Mouse (Mus musculus) forebrain, embryonic 13.5 days (tissue): ENCODE results near the gene Surf1. TPM values are rescaled to one million over a fixed set of nuclear protein-coding genes. Genes with fewer than 3 reads are reported as not detected.

ENCODE experiments used
- ATAC-seq: fragments of 200-750 bp; cut with Nextera tagmentation; 2 replicates; pipeline ENCODE4 v1.8.0; 2017
- H3K27ac ChIP-seq: fragments of 300-500 bp; sonication (generic); 2 replicates; pipeline ENCODE4 v1.5.1; 2015; ENCODE audit warnings: inconsistent platforms, mild to moderate bottlenecking, moderate library complexity
- H3K27me3 ChIP-seq: fragments of 300-500 bp; sonication (generic); 2 replicates; pipeline ENCODE4 v1.6.1; 2015; ENCODE audit warnings: mild to moderate bottlenecking, inconsistent platforms
- H3K36me3 ChIP-seq: fragments of 300-500 bp; sonication (generic); 2 replicates; pipeline ENCODE4 v1.6.1; 2015; ENCODE audit warnings: mild to moderate bottlenecking, inconsistent platforms; ENCODE audit not compliant: poor library complexity, severe bottlenecking
- H3K4me1 ChIP-seq: fragments of 300-500 bp; sonication (generic); 2 replicates; pipeline ENCODE4 v1.6.1; 2015; ENCODE audit warnings: inconsistent platforms
- H3K4me2 ChIP-seq: fragments of 300-500 bp; sonication (generic); 2 replicates; pipeline ENCODE4 v1.6.1; 2015; ENCODE audit warnings: inconsistent platforms, mild to moderate bottlenecking, moderate library complexity
- H3K4me3 ChIP-seq: fragments of 300-500 bp; sonication (generic); 2 replicates; pipeline ENCODE4 v1.5.1; 2015; ENCODE audit warnings: mild to moderate bottlenecking, inconsistent platforms
- H3K9ac ChIP-seq: fragments of 300-500 bp; sonication (generic); 2 replicates; pipeline ENCODE4 v1.6.1; 2015; ENCODE audit warnings: mild to moderate bottlenecking, inconsistent platforms
- H3K9me3 ChIP-seq: fragments of 300-500 bp; sonication (generic); replicated peaks from 2 replicates; pipeline ENCODE4 v1.6.1; 2016; ENCODE audit warnings: inconsistent platforms
- WGBS: fragments of 180-500 bp; shearing (Covaris S2); methylation state at CpG from one replicate; pipeline ENCODE4 v1.1.7; 2015; 5-methylcytosine and 5-hydroxymethylcytosine counted together
- polyA plus RNA-seq: library from polyadenylated mRNA; unstranded; fragments of >200 nt; fragmentation: Nextera tagmentation; extraction: Ambion mirVana; gene quantifications from 2 replicates; pipeline ENCODE4 v1.2.1, GENCODE M21; 2015

Gene Surf1
- polyA plus RNA-seq, 1 experiment from 2014 or later, result 61.0 TPM

DNA sequence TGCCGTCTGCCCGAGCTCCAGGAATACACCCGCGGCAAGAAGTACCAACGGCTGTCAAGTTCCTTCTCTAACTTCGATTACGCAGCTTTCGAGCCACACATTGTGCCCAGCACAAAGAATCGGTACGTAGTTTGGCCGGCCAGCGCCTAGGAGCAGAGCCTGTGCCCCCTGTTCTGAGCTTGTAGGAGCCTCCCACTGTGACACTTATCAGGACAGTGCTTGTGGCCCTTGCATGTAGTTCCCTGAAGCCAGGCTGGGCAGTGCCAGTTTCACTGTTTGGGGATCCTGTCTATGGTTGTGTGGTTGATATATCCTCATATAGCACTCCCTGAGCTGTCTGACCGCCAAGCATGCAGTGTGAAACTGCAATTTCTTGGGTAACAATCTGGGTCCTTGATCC is 408 bp upstream of the Surf1 start:
- peak overlapping the region; percentile 96 for H3K4me2 ChIP-seq
- ATAC-seq, result peak; percentile 11; the same call in 1 of the 2 replicates
- peak overlapping the region; percentile 73 for H3K4me3 ChIP-seq
- no peaks in the 10 kb centered on the region for H3K9me3 ChIP-seq
- no peaks in the 10 kb centered on the region for H3K27me3 ChIP-seq
- H3K36me3 ChIP-seq, result peaks cover 75% of the 10 kb centered on the region
- WGBS, result 3% methylated on average over 13 of the region's 13 CpGs
- peak overlapping the region; percentile 84 for H3K9ac ChIP-seq
- H3K4me1 ChIP-seq, result peaks cover 47% of the 10 kb centered on the region
- H3K27ac ChIP-seq, result peak overlapping the region; percentile 70

DNA sequence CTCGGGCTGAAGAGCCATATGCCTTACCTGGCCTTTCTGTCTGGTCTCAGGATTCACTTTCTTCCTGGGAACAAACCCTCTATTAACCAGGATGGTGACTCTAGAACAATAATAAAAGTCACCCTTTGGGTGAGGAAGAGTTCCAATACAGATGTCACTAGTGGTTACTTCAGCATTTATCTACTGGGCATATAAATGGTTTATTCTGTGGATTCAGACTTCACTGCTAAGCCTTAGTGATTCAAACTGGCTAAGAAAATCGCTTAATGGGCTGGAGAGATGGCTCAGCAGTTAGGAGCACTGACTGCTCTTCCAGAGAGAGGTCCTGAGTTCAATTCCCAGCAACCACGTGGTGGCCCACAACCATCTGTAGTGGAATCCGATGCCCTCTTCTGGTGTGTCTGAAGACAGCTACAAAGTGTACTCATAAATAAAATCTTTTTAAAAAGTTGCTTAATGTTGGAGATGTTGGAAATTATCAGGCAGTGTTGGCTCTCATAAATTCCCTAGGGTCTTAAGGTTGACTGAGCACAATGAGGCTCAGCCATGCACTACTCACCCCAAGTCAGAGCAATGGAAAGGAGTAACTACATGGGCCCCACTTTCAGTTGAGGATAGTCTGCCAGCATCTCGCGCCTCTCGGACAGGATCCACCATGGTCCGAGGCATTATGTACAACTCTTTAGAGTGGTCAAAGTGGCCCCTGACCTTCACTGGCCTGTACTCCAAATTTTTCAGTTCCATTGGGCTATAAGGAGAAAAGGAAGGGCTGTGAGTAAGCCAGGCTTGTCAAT is 2.0 kb downstream of the Surf1 start:
- 62% methylated on average over 8 of the region's 8 CpGs for WGBS
- Histone ChIP-seq H3K27me3 (no peaks in the 10 kb centered on the region), H3K9ac (0 out of 2 replicates have a peak overlapping the region, but pooled peaks have one; percentile 84), H3K27ac (no peak overlapping the region), H3K4me2 (peak overlapping the region; percentile 17; the same call in 1 of the 2 replicates), H3K4me3 (no peak overlapping the region), H3K4me1 (peaks cover 57% of the 10 kb centered on the region), H3K9me3 (no peaks in the 10 kb centered on the region), H3K36me3 (peaks cover 55% of the 10 kb centered on the region)
- ATAC-seq, result no peak

DNA sequence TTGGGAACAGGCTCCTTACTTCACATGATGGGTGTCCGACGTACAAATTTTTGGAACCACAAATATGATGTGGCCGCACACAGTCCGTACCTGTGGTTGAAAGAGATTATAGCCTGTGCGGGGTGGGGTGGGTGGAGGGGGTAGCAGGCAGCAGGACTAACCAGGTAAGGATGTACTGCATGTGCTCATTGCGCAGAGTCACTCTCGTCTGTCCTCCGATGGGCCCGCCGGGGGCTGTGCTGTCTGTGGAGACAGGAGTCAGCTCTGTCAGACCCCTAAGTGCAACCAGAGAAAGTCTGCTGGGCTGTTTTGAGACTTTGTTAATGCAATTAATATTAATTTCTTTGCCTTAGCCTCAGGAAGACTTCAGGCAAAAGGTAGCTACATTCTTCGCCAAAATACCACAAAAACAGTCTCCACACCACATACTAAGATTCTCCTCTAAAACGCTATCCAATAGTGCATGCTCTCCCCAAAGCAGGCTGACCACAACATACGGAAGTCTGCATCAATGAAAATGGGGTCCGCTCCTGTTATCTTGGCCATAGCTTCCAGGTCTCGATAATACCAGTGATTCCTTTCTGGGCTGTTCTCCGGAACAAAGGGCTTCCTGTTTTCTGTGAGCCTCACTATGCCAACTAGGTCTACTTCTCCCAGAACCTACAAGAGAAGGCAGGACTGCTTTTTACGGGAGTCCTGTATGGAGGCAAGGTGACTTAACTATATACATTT is 2.7 kb downstream of the Surf1 start:
- peaks cover 65% of the 10 kb centered on the region for H3K4me1 ChIP-seq
- ATAC-seq, result no peak

DNA sequence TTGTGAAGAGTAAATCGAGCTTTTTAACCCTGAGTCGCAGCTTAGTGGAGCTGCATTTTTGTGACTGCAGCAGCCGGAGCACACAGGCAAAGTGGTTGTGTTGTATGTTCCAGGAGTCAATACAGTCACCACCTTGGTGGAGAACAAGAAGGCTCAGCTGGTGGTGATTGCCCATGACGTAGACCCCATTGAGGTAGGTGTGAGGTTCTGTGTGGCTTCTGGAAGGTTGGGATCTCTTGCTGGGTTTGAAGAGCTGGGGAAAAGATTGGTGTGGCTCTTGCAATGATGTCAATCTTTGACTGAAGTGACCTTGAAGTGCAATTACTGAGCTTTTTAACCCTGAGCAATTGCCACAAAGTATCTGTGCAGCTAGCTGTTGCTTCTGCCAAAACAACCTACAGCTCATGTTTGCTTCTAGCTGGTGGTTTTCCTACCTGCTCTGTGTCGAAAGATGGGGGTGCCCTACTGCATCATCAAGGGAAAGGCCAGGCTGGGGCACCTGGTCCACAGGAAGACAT is 4.0 kb downstream of the Surf1 start:
- H3K9ac ChIP-seq, result peak overlapping the region; percentile 98
- peak overlapping the region; percentile 100 for H3K4me2 ChIP-seq
- no peak overlapping the region for H3K27ac ChIP-seq
- H3K36me3 ChIP-seq, result peaks cover 49% of the 10 kb centered on the region
- H3K27me3 ChIP-seq, result no peaks in the 10 kb centered on the region
- no peaks in the 10 kb centered on the region for H3K9me3 ChIP-seq
- peak overlapping the region; percentile 90 for H3K4me3 ChIP-seq
- peaks cover 64% of the 10 kb centered on the region for H3K4me1 ChIP-seq
- 69% methylated on average over 5 of the region's 5 CpGs for WGBS
- ATAC-seq, result no peak

More for the DNA sequence above, 2.7 kb downstream of the Surf1 start:
- 84% methylated on average over 17 of the region's 17 CpGs for WGBS
- no peak overlapping the region for H3K4me3 ChIP-seq
- H3K4me2 ChIP-seq, result no peak overlapping the region
- H3K27ac ChIP-seq, result no peak overlapping the region
- no peaks in the 10 kb centered on the region for H3K27me3 ChIP-seq
- peaks cover 49% of the 10 kb centered on the region for H3K36me3 ChIP-seq
- no peak overlapping the region for H3K9ac ChIP-seq
- H3K9me3 ChIP-seq, result no peaks in the 10 kb centered on the region

DNA sequence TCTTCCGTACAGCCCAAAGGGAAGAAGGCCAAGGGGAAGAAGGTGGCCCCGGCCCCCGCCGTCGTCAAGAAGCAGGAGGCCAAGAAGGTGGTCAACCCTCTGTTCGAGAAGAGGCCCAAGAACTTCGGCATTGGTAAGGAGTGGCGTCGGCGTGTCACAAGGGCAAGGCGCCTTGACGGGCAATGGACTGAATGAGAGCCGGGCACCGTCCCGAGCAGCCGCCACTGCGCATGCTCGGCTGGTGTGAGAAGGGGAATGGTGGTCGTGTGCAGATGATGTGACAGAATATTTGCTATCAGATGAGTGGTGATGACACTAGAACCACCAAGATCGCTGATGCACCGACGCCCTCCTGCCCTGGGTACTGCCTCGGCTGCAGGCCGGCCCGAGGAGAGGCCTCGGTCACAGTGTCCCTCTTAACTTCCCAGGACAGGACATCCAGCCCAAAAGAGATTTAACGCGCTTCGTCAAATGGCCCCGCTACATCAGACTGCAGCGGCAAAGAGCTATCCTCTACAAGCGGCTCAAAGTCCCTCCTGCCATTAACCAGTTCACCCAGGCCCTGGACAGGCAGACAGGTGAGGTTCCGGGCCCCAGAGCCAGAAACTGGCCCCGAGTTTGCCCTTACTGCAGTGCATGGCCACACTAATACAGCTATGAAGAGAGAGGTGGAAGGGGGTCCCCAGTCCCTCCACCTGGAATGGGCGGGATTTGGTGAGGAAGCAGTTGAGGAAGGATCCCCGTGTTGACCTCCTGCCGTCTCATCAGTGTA is 5.2 kb downstream of the Surf1 start:
- under 1% methylated on average over 37 of the region's 37 CpGs for WGBS
- peak overlapping the region; percentile 95 for H3K27ac ChIP-seq
- peaks cover 55% of the 10 kb centered on the region for H3K4me1 ChIP-seq

DNA sequence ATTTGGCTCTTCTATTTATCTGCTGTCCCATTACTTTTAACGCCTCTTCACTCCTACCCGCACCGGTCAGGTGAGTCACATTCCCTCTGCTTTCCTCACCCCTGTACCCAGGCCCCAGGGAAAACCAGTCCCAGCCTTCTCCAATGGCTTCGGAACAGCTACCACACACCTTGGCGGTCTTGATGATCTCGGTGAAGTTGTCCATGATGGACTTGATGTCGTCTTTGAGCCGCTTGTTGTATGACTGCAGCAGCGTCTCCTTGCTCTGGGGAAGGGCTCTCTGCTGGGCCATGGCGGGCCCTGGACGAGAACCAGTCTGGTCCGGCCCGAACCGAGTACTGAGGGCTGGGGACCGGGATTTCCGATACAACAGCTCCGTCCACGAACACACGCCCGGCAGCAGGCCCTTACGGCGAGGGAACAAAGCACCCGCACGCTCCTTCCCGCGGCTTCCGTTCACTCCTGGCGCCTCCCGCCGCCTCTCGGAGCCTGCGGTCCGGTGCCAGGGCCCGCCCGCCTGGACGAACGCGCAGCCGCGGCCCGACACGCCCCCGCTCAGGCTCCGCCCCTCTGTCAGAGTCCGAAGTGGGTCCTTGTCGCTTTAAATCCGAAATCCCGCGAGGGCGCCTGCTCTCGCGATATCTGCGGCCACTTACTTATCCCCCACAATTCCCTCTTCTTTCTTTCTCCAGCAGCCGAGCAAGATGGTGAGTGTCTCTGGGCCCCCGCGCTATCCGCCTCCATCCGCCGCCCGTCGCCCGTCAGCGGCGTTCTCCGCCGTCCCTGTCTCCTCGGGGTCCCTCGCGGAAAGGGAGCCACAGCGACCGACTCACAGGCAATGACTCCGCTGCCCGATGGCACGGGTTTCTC is 6.0 kb downstream of the Surf1 start, which contains the start of the genes Med22 and Rpl7a:
Gene Med22 (minus strand): TSS at position 554 of the 870 bp plus-strand sequence.
Gene Rpl7a (plus strand): TSS at position 641 of the 870 bp plus-strand sequence.
- Histone ChIP-seq H3K9me3 (no peaks in the 10 kb centered on the region), H3K27ac (peak within 1 kb of the TSS; percentile 95), H3K27me3 (no peaks in the 10 kb centered on the region), H3K4me1 (peaks cover 49% of the 10 kb centered on the region), H3K9ac (peak within 1 kb of the TSS; percentile 98), H3K4me2 (peak within 1 kb of the TSS; percentile 100), H3K4me3 (peak within 1 kb of the TSS; percentile 90), H3K36me3 (peaks cover 68% of the 10 kb centered on the region)
- WGBS, result under 1% methylated on average over 71 of the region's 74 CpGs
- ATAC-seq, result peak; percentile 92

More for the DNA sequence above, 5.2 kb downstream of the Surf1 start:
- no peaks in the 10 kb centered on the region for H3K9me3 ChIP-seq
- H3K36me3 ChIP-seq, result peaks cover 60% of the 10 kb centered on the region
- ATAC-seq, result peak; percentile 57
- H3K4me3 ChIP-seq, result peak overlapping the region; percentile 90
- peak overlapping the region; percentile 100 for H3K4me2 ChIP-seq
- H3K27me3 ChIP-seq, result no peaks in the 10 kb centered on the region
- peak overlapping the region; percentile 98 for H3K9ac ChIP-seq

DNA sequence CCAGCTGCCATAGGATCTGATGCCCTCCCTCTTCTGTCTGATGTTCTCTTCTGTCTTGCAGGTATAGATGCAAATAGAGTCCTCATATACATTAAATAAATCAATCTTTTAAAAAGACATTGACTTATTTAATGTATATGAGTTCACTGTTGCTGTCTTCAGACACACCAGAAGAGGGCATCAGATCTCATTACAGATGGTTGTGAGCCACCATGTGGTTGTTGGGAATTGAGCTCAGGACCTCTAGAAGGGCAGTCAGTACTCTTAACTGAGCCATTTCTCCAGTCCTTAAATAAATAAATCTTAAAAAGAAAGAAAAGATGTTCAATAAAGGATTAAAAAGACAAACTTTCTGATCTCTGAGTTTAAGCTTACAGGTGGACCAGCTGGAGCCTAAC is 6.9 kb downstream of the Surf1 start:
- Histone ChIP-seq H3K4me1 (peaks cover 42% of the 10 kb centered on the region), H3K9me3 (no peaks in the 10 kb centered on the region), H3K4me2 (peak overlapping the region; percentile 86), H3K9ac (peak overlapping the region; percentile 90), H3K27ac (peak overlapping the region; percentile 95), H3K4me3 (peak overlapping the region; percentile 90), H3K36me3 (peaks cover 73% of the 10 kb centered on the region), H3K27me3 (no peaks in the 10 kb centered on the region)
- ATAC-seq, result no peak

DNA sequence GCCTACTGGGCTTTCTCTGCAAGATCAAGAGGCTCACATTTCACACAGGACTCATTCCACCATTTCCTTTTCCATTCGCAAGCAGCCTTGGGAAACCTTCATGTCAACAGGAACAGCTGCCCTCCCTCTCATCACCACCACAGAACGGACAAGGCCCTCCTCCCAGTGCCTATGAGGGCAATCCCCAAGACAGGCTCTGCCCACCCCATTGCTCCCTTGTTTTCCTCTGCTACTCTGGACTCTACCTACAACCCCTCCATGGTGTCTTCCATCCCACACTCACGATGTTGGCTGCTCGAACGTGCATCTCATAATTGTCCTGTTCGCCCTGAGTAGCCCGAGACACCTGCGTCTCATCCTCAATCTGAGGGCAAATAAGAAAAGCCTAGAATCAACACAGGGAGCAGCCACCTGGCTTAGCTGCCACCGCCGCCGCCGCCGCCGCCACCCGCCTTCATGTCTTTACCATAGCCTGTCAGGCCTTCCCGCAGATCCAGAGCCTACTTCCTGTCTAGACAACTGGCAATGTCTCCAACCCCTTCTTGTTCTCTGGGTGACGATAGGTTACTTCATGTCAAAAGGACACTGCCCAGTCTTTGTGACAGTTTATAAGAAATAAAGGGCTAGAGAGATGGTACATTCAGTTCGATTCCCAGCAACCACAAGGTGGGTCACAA is 7.5 kb downstream of the Surf1 start:
- H3K36me3 ChIP-seq, result peaks cover 70% of the 10 kb centered on the region
- WGBS, result 90% methylated on average over 18 of the region's 18 CpGs
- H3K9me3 ChIP-seq, result no peaks in the 10 kb centered on the region
- H3K27me3 ChIP-seq, result no peaks in the 10 kb centered on the region
- H3K27ac ChIP-seq, result no peak overlapping the region
- H3K4me2 ChIP-seq, result peak overlapping the region; percentile 86
- peaks cover 46% of the 10 kb centered on the region for H3K4me1 ChIP-seq
- H3K4me3 ChIP-seq, result peak overlapping the region; percentile 90
- H3K9ac ChIP-seq, result peak overlapping the region; percentile 90
- no peak for ATAC-seq

DNA sequence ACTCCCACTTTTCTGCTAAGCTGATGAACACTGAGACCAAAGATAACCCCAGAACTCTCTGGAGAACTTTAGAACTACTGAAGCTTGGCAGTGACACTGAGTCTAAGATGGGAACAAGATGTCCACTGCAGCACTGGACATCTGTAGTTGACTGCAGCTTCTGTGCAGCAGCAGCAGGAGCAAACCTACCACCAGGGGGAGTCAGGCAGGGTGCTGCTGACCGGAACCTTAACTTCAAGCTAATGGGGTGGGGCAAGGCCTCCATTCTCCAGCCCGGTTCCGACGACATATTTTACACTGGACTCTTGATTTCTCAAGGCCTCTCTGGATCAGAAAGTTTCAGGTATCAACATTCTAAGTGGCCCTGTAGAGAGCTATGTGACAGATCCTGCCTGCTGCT is 9.2 kb downstream of the Surf1 start:
- no peak overlapping the region for H3K4me2 ChIP-seq
- 61% methylated on average over 4 of the region's 4 CpGs for WGBS
- no peak overlapping the region for H3K4me3 ChIP-seq
- no peak overlapping the region for H3K9ac ChIP-seq
- H3K9me3 ChIP-seq, result no peaks in the 10 kb centered on the region
- no peak for ATAC-seq
- no peak overlapping the region for H3K27ac ChIP-seq
- peaks cover 53% of the 10 kb centered on the region for H3K36me3 ChIP-seq
- no peaks in the 10 kb centered on the region for H3K27me3 ChIP-seq
- H3K4me1 ChIP-seq, result peaks cover 46% of the 10 kb centered on the region

DNA sequence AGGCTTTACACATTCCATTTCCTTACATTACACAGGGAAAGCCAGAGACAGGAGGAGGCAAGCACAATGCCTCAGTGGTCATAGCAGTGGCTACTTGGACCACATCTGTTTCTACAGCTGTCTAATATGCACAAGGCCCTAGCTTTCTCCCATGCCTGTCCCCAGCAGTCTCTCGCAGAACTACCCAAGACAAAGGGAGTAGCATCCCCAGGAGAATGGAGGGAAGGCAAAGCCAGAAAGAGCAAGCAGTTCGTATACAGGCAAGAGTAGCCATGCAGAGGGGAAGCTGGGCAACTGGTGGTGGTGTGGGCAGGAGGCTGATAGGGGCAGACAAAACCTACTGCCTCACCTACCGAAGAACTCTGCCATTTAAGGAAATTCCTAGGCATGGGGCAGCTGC is 9.9 kb downstream of the Surf1 start:
- Histone ChIP-seq H3K9me3 (no peaks in the 10 kb centered on the region), H3K9ac (no peak overlapping the region), H3K4me1 (peaks cover 46% of the 10 kb centered on the region), H3K4me3 (no peak overlapping the region), H3K27me3 (no peaks in the 10 kb centered on the region), H3K36me3 (peaks cover 47% of the 10 kb centered on the region), H3K4me2 (no peak overlapping the region), H3K27ac (no peak overlapping the region)
- no peak for ATAC-seq
- 93% methylated on average over 3 of the region's 3 CpGs for WGBS
